Mouse (Mus musculus) Patski (cell line): ENCODE data around the gene Arhgap20. TPM values are rescaled to one million over a fixed set of nuclear protein-coding genes. Genes with fewer than 3 reads are reported as not detected.

Experiments
- ATAC-seq: fragments of 100-300 bp; one replicate; pipeline ENCODE4 v1.8.0; 2021
- CTCF ChIA-PET: fragments of 350-600 bp; sonication (Branson Sonifier 250); formaldehyde crosslinking; loops from one replicate; lab custom pipeline; 2022; ENCODE audit warnings: inconsistent platforms; lab: Charles Lee
- POLR2A ChIA-PET: fragments of 350-600 bp; sonication (Branson Sonifier 250); formaldehyde crosslinking; loops from one replicate; lab custom pipeline; 2022; ENCODE audit warnings: antibody characterized with exemption, inconsistent platforms; lab: Charles Lee
- DNase-seq: peaks from one replicate; pipeline ENCODE4 v3.0.0-alpha.2; 2011; ENCODE audit warnings: low read depth, low spot score
- H3K27me3 ChIP-seq: fragments of 371-371 bp; one replicate; pipeline ENCODE4 v1.5.1; 2021
- CTCF ChIP-seq: fragments of 100-300 bp; IDR thresholded peaks from one replicate; pipeline ENCODE4 v1.5.1; 2021
- in situ Hi-C: fragments of 300-500 bp; cut with MboI; formaldehyde crosslinking; loops from 3 replicates; pipeline ENCODE4 v1.11.1; 2018; ENCODE audit warnings: low pct_unique_long_range_greater_than_20kb, mixed read lengths
- polyA plus RNA-seq: library from polyadenylated mRNA; unstranded; gene quantifications from one replicate; pipeline ENCODE4 v1.2.3, GENCODE M21; 2021

Arhgap20 gene
- polyA plus RNA-seq, 1 experiment from 2014 or later = 2.1 TPM

- POLR2A ChIA-PET = no interaction called here
- DNase-seq (no peak), ATAC-seq (peak; percentile 34)
- no peak for TF ChIP-seq CTCF
- peaks cover 10% of the 10 kb centered on the region for H3K27me3 ChIP-seq
- in situ Hi-C loops = loop anchor here (10.0 kb wide), 1 partner anchor 431 kb away; no protein-coding TSS in a partner anchor
- CTCF ChIA-PET = interaction anchor here (0.8 to 1.8 kb wide), 6 partner anchors 10 to 397 kb away, joined by 3 to 5 read pairs (median 3); no protein-coding TSS in a partner anchor
Measured at GRCm38 (mm10) chr9:51765417-51766174, 459 bp downstream of the Arhgap20 start.

- in situ Hi-C loops = loop anchor here (10.0 kb wide), 1 partner anchor 432 kb away; no protein-coding TSS in a partner anchor
Measured at GRCm38 (mm10) chr9:51766175-51767062, 1.3 kb downstream of the Arhgap20 start.

GRCm38 (mm10) chr9:51774201-51774600, 9.1 kb downstream of the Arhgap20 start:
- in situ Hi-C loops = no loop called here
- DNase-seq = no peak
- CTCF ChIA-PET = no interaction called here
- no peak for ATAC-seq
- no peaks in the 10 kb centered on the region for H3K27me3 ChIP-seq
- POLR2A ChIA-PET = interaction anchor here (0.6 kb wide), 1 partner anchor 123 kb away, joined by 3 read pairs; no protein-coding TSS in a partner anchor
- TF ChIP-seq CTCF = no peak

More at GRCm38 (mm10) chr9:51766175-51767062, 1.3 kb downstream of the Arhgap20 start:
- DNase-seq = no peak
- no peak for TF ChIP-seq CTCF
- CTCF ChIA-PET = interaction anchor here (0.8 to 1.2 kb wide), 3 partner anchors 9 to 142 kb away, joined by 3 read pairs; no protein-coding TSS in a partner anchor
- POLR2A ChIA-PET = interaction anchor here (0.5 kb wide), 1 partner anchor 72 kb away, joined by 3 read pairs; no protein-coding TSS in a partner anchor
- no peak for ATAC-seq
- H3K27me3 ChIP-seq = peaks cover 10% of the 10 kb centered on the region

GRCm38 (mm10) chr9:51776459-51776858, 11.3 kb downstream of the Arhgap20 start:
- TF ChIP-seq CTCF = no peak
- H3K27me3 ChIP-seq = no peaks in the 10 kb centered on the region
- DNase-seq (no peak), ATAC-seq (no peak)
- POLR2A ChIA-PET = no interaction called here
- in situ Hi-C loops = loop anchor here (5.0 kb wide), 1 partner anchor 131 kb away; no protein-coding TSS in a partner anchor
- CTCF ChIA-PET = interaction anchor here (1.0 to 2.0 kb wide), 4 partner anchors 8 to 441 kb away, joined by 3 to 8 read pairs (median 3); no protein-coding TSS in a partner anchor

GRCm38 (mm10) chr9:51777180-51777579, 12.0 kb downstream of the Arhgap20 start:
- peak; percentile 70 for TF ChIP-seq CTCF
- H3K27me3 ChIP-seq = no peaks in the 10 kb centered on the region
- POLR2A ChIA-PET = no interaction called here
- no peak for DNase-seq
- in situ Hi-C loops = loop anchor here (5.0 kb wide), 1 partner anchor 130 kb away; no protein-coding TSS in a partner anchor
- no peak for ATAC-seq
- CTCF ChIA-PET = interaction anchor here (1.0 to 2.0 kb wide), 4 partner anchors 9 to 442 kb away, joined by 3 to 8 read pairs (median 3); no protein-coding TSS in a partner anchor

- TF ChIP-seq CTCF = no peak
- ATAC-seq (no peak), DNase-seq (no peak)
- in situ Hi-C loops = loop anchor here (5.0 kb wide), 1 partner anchor 128 kb away; no protein-coding TSS in a partner anchor
- ChIA-PET CTCF (interaction anchor here (1.3 kb wide), 1 partner anchor 130 kb away, joined by 6 read pairs; no protein-coding TSS in a partner anchor), POLR2A (no interaction called here)
- H3K27me3 ChIP-seq = no peaks in the 10 kb centered on the region
Measured at GRCm38 (mm10) chr9:51779232-51779631, 14.1 kb downstream of the Arhgap20 start.

GRCm38 (mm10) chr9:51781092-51781491, 16.0 kb downstream of the Arhgap20 start:
- in situ Hi-C loops = no loop called here
- POLR2A ChIA-PET = no interaction called here
- H3K27me3 ChIP-seq = no peaks in the 10 kb centered on the region
- ATAC-seq (no peak), DNase-seq (no peak)
- CTCF ChIA-PET = interaction anchor here (1.0 kb wide), 2 partner anchors 19 to 99 kb away, joined by 3 to 4 read pairs; no protein-coding TSS in a partner anchor
- TF ChIP-seq CTCF = no peak

GRCm38 (mm10) chr9:51787380-51787779, 22.2 kb downstream of the Arhgap20 start:
- ChIA-PET POLR2A (no interaction called here), CTCF (no interaction called here)
- no peaks in the 10 kb centered on the region for H3K27me3 ChIP-seq
- ATAC-seq (no peak), DNase-seq (no peak)
- peak; percentile 41 for TF ChIP-seq CTCF
- in situ Hi-C loops = no loop called here

- in situ Hi-C loops = no loop called here
- DNase-seq = no peak
- no peak for ATAC-seq
- no peaks in the 10 kb centered on the region for H3K27me3 ChIP-seq
- TF ChIP-seq CTCF = no peak
- ChIA-PET CTCF (no interaction called here), POLR2A (no interaction called here)
Measured at GRCm38 (mm10) chr9:51788466-51788865, 23.3 kb downstream of the Arhgap20 start.

GRCm38 (mm10) chr9:51795206-51795605, 30.1 kb downstream of the Arhgap20 start:
- ATAC-seq = no peak
- in situ Hi-C loops = no loop called here
- ChIA-PET CTCF (interaction anchor here (1.1 to 1.2 kb wide), 2 partner anchors 11 to 15 kb away, joined by 3 to 4 read pairs; no protein-coding TSS in a partner anchor), POLR2A (interaction anchor here (0.5 kb wide), 1 partner anchor 76 kb away, joined by 3 read pairs; no protein-coding TSS in a partner anchor)
- no peak for TF ChIP-seq CTCF
- DNase-seq = no peak
- H3K27me3 ChIP-seq = no peaks in the 10 kb centered on the region
